Mouse (Mus musculus): ENCODE results near the gene Gm43191.

GRCm38 (mm10) chr3:116661288-116661869, 19.7 kb downstream of the Gm43191 start:
- TF ChIP-seq ZC3H11A (IDR thresholded peaks at IDR 0.05; ENCODE audit: borderline replicate concordance, low read depth, low read length) (no peak), HCFC1 (IDR thresholded peaks at IDR 0.05; ENCODE audit: borderline replicate concordance, insufficient read depth, low read length) (no peak), ZNF384 (IDR thresholded peaks at IDR 0.05; ENCODE audit: low read depth, low read length) (no peak), CHD2 (IDR thresholded peaks at IDR 0.05; ENCODE audit: low read depth, low read length) (no peak), MAFK (IDR thresholded peaks at IDR 0.05; ENCODE audit: insufficient read depth, low read depth, low read length) (no peak)

Data from ES-E14 (cell line).